Mouse (Mus musculus): ENCODE results near the gene Cd79a.
"Not testable (repeated sequence)": the region's sequence is repeated elsewhere in the genome, so short reads cannot be mapped to it uniquely, and the experiment has no call there.

The Cd79a gene

GRCm38 (mm10) chr7:24885468-24886307 is 11.5 kb upstream of the Cd79a start:
- in situ Hi-C loops (cut with MboI, MseI) = no loop called here

GRCm38 (mm10) chr7:24886308-24886633 is 10.9 kb upstream of the Cd79a start:
- in situ Hi-C loops (cut with MboI, MseI) = no loop called here

- in situ Hi-C loops (cut with MboI, MseI) = no loop called here
These were observed 10.1 kb upstream of the Cd79a start for GRCm38 (mm10) chr7:24887096-24887495.

- in situ Hi-C loops (cut with MboI, MseI) = no loop called here
These were observed 7.6 kb upstream of the Cd79a start for GRCm38 (mm10) chr7:24889431-24890220.

GRCm38 (mm10) chr7:24890281-24891216 is 6.6 kb upstream of the Cd79a start:
- in situ Hi-C loops (cut with MboI, MseI) = no loop called here

GRCm38 (mm10) chr7:24891241-24892124 is 5.7 kb upstream of the Cd79a start:
- in situ Hi-C loops (cut with MboI, MseI) = no loop called here

- in situ Hi-C loops (cut with MboI, MseI) = no loop called here
These were observed 5.0 kb upstream of the Cd79a start for GRCm38 (mm10) chr7:24892125-24892583.

- in situ Hi-C loops (cut with MboI, MseI) = not testable (repeated sequence)
These were observed 1.4 kb upstream of the Cd79a start for GRCm38 (mm10) chr7:24895749-24896148.

GRCm38 (mm10) chr7:24896269-24896668 is 912 bp upstream of the Cd79a start:
- in situ Hi-C loops (cut with MboI, MseI) = no loop called here

- in situ Hi-C loops (cut with MboI, MseI) = no loop called here
These were observed 778 bp downstream of the Cd79a start for GRCm38 (mm10) chr7:24897959-24898358.

- in situ Hi-C loops (cut with MboI, MseI) = loop anchor here (10.0 kb wide), 1 partner anchor 496 kb away; no protein-coding TSS in a partner anchor
These were observed 3.9 kb downstream of the Cd79a start for GRCm38 (mm10) chr7:24901114-24901513.

- in situ Hi-C loops (cut with MboI, MseI) = loop anchor here (10.0 kb wide), 1 partner anchor 497 kb away; no protein-coding TSS in a partner anchor
These were observed 4.7 kb downstream of the Cd79a start for GRCm38 (mm10) chr7:24901842-24902241.

GRCm38 (mm10) chr7:24902264-24902629 is 5.1 kb downstream of the Cd79a start:
- in situ Hi-C loops (cut with MboI, MseI) = loop anchor here (10.0 kb wide), 1 partner anchor 497 kb away; no protein-coding TSS in a partner anchor

- in situ Hi-C loops (cut with MboI, MseI) = loop anchor here (10.0 kb wide), 1 partner anchor 498 kb away; no protein-coding TSS in a partner anchor
These were observed 5.7 kb downstream of the Cd79a start, which contains the start of gene Arhgef1 for GRCm38 (mm10) chr7:24902630-24903443. TSS of gene Arhgef1 (plus strand) at chr7:24902912.

GRCm38 (mm10) chr7:24903444-24903825 is 6.3 kb downstream of the Cd79a start:
- in situ Hi-C loops (cut with MboI, MseI) = loop anchor here (10.0 kb wide), 1 partner anchor 499 kb away; no protein-coding TSS in a partner anchor

- in situ Hi-C loops (cut with MboI, MseI) = loop anchor here (10.0 kb wide), 1 partner anchor 499 kb away; no protein-coding TSS in a partner anchor
These were observed 6.9 kb downstream of the Cd79a start for GRCm38 (mm10) chr7:24904070-24904483.

- in situ Hi-C loops (cut with MboI, MseI) = loop anchor here (10.0 kb wide), 1 partner anchor 500 kb away; no protein-coding TSS in a partner anchor
These were observed 7.8 kb downstream of the Cd79a start for GRCm38 (mm10) chr7:24904936-24905335.

- in situ Hi-C loops (cut with MboI, MseI) = loop anchor here (10.0 kb wide), 1 partner anchor 502 kb away; no protein-coding TSS in a partner anchor
These were observed 9.4 kb downstream of the Cd79a start for GRCm38 (mm10) chr7:24906551-24906950.

GRCm38 (mm10) chr7:24907211-24907748 is 10.1 kb downstream of the Cd79a start:
- in situ Hi-C loops (cut with MboI, MseI) = loop anchor here (10.0 kb wide), 1 partner anchor 502 kb away; no protein-coding TSS in a partner anchor
